Mouse (Mus musculus) frontal cortex, postnatal 36 days (tissue): ENCODE measurements around the gene Grik2.

Experiments
- DNase-seq, 2 experiments: peaks; one replicate each; pipeline ENCODE4 v3.0.0; 2022; ENCODE audit warnings: low spot score in 2 of 2

The Grik2 gene

GRCm38 (mm10) chr10:49788381-49788906, at the start of gene Grik2:
Gene Grik2 (minus strand): TSS chr10:49788766.
- peak; percentile 89 for DNase-seq

- DNase-seq, result no peak
Measured at GRCm38 (mm10) chr10:49834392-49834791, 45.8 kb upstream of the Grik2 start.

GRCm38 (mm10) chr10:49807276-49807675, 18.7 kb upstream of the Grik2 start:
- no peak for DNase-seq

GRCm38 (mm10) chr10:49801001-49801400, 12.4 kb upstream of the Grik2 start:
- DNase-seq, result no peak

- DNase-seq, result no peak
Measured at GRCm38 (mm10) chr10:49794129-49794528, 5.6 kb upstream of the Grik2 start.

- no peak for DNase-seq
Measured at GRCm38 (mm10) chr10:49790326-49790725, 1.8 kb upstream of the Grik2 start.

GRCm38 (mm10) chr10:49789711-49790110, 1.1 kb upstream of the Grik2 start:
- DNase-seq, result no peak

GRCm38 (mm10) chr10:49788914-49789313, 348 bp upstream of the Grik2 start:
- DNase-seq, result no peak

- DNase-seq, result no peak
Measured at GRCm38 (mm10) chr10:49786630-49787029, 1.9 kb downstream of the Grik2 start.

- DNase-seq, result no peak
Measured at GRCm38 (mm10) chr10:49785477-49785876, 3.1 kb downstream of the Grik2 start.

GRCm38 (mm10) chr10:49784831-49785230, 3.7 kb downstream of the Grik2 start:
- DNase-seq, result no peak

- DNase-seq, result peak; percentile 72
Measured at GRCm38 (mm10) chr10:49782741-49783691, 5.5 kb downstream of the Grik2 start.

- no peak for DNase-seq
Measured at GRCm38 (mm10) chr10:49782061-49782460, 6.5 kb downstream of the Grik2 start.

- peak; percentile 58 to 71 for DNase-seq
Measured at GRCm38 (mm10) chr10:49780430-49780829, 8.1 kb downstream of the Grik2 start.

GRCm38 (mm10) chr10:49768897-49769296, 19.7 kb downstream of the Grik2 start:
- DNase-seq, result no peak

GRCm38 (mm10) chr10:49767556-49767955, 21.0 kb downstream of the Grik2 start:
- DNase-seq, result no peak

GRCm38 (mm10) chr10:49762607-49763006, 26.0 kb downstream of the Grik2 start:
- DNase-seq, result no peak

GRCm38 (mm10) chr10:49751769-49752168, 36.8 kb downstream of the Grik2 start:
- no peak for DNase-seq

- no peak for DNase-seq
Measured at GRCm38 (mm10) chr10:49731841-49732240, 56.7 kb downstream of the Grik2 start.

- DNase-seq, result no peak
Measured at GRCm38 (mm10) chr10:49723706-49724105, 64.9 kb downstream of the Grik2 start.

GRCm38 (mm10) chr10:49716856-49717255, 71.7 kb downstream of the Grik2 start:
- no peak for DNase-seq

GRCm38 (mm10) chr10:49709748-49710147, 78.8 kb downstream of the Grik2 start:
- DNase-seq, result no peak

- DNase-seq, result no peak
Measured at GRCm38 (mm10) chr10:49704446-49704845, 84.1 kb downstream of the Grik2 start.
